Mouse (Mus musculus) stomach, embryonic 15.5 days (tissue): ENCODE data around the gene Hoxb5. TPM values are rescaled to one million over a fixed set of nuclear protein-coding genes. Genes with fewer than 3 reads are reported as not detected.
A peak's percentile ranks its signal among the peaks of the same experiment; 100 is the strongest.

Experiments used
- ATAC-seq: fragments of 200-750 bp; cut with Nextera tagmentation; 2 replicates; pipeline ENCODE4 v1.8.0; 2017; ENCODE audit warnings: low read depth, moderate number of reproducible peaks, moderate TSS enrichment; ENCODE audit not compliant: insufficient read depth, low FRiP score
- H3K27ac ChIP-seq: fragments of 300-500 bp; sonication (generic); 2 replicates; pipeline ENCODE4 v1.5.1; 2015; ENCODE audit warnings: mild to moderate bottlenecking, inconsistent platforms
- H3K27me3 ChIP-seq: fragments of 300-500 bp; sonication (generic); replicated peaks from 2 replicates; pipeline ENCODE4 v1.6.1; 2015; ENCODE audit warnings: inconsistent platforms
- H3K36me3 ChIP-seq: fragments of 300-500 bp; sonication (generic); 2 replicates; pipeline ENCODE4 v1.6.1; 2015; ENCODE audit warnings: inconsistent platforms
- H3K4me1 ChIP-seq: fragments of 300-500 bp; sonication (generic); 2 replicates; pipeline ENCODE4 v1.6.1; 2015; ENCODE audit warnings: inconsistent platforms
- H3K4me2 ChIP-seq: fragments of 300-500 bp; sonication (generic); 2 replicates; pipeline ENCODE4 v1.6.1; 2015; ENCODE audit warnings: mild to moderate bottlenecking, inconsistent platforms
- H3K4me3 ChIP-seq: fragments of 300-500 bp; sonication (generic); replicated peaks from 2 replicates; pipeline ENCODE4 v1.5.1; 2015; ENCODE audit warnings: inconsistent platforms
- H3K9ac ChIP-seq: fragments of 300-500 bp; sonication (generic); 2 replicates; pipeline ENCODE4 v1.6.1; 2015; ENCODE audit warnings: inconsistent platforms
- H3K9me3 ChIP-seq: fragments of 300-500 bp; sonication (generic); 2 replicates; pipeline ENCODE4 v1.6.1; 2016; ENCODE audit warnings: inconsistent platforms
- WGBS: fragments of 180-500 bp; shearing (Covaris S2); methylation state at CpG from one replicate; pipeline ENCODE4 v1.1.7; 2015; 5-methylcytosine and 5-hydroxymethylcytosine counted together
- polyA plus RNA-seq: library from polyadenylated mRNA; unstranded; fragments of >200 nt; fragmentation: Nextera tagmentation; extraction: Ambion mirVana; gene quantifications from 2 replicates; pipeline ENCODE4 v1.2.1, GENCODE M21; 2015

Gene Hoxb5
- polyA plus RNA-seq, 1 experiment from 2014 or later: 17.6 TPM

DNA sequence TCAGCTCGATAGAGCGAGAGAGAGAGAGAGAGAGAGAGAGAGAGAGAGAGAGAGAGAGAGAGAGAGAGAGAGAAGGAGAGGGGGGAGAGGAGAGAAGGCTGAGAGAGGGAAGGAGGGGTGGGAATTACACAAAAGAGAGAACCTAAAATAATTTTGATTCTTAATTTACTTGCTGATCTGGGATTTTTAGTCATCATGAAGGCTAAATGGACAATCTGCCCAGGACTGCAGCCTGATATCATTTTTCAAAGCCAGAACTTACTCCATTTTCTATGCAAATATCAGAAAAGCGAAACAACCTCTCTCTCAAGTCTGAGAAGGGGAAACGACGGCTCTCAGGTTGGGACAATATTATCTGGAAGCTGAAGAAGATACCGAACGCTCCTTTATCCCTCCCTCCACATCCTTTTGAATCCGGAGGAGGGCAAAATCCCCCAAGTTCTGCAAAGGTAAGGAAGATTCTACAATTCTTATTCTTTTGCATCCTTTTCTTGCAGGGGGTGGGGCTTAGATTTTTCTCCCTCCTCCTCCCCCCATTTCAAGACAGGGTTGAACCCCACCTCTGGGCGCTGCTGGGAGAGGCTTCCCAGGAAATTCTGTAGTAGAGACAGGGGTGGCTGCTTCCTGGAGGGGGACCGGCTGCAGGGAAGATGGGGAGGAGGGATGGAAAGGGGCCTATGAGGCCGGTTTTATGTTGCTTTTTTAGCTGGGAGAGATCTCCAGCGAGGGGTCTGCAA lies 10.4 kb upstream of the Hoxb5 start:
- 19% methylated on average over 12 of the region's 12 CpGs for WGBS
- 0 out of 2 replicates have a peak overlapping the region, but pooled peaks have one; percentile 12 for H3K9ac ChIP-seq
- peaks cover 80% of the 10 kb centered on the region for H3K27me3 ChIP-seq
- H3K9me3 ChIP-seq: no peaks in the 10 kb centered on the region
- H3K36me3 ChIP-seq: no peaks in the 10 kb centered on the region
- peak overlapping the region; percentile 7 for H3K27ac ChIP-seq
- H3K4me2 ChIP-seq: peak overlapping the region; percentile 51
- peak overlapping the region; percentile 45 for H3K4me3 ChIP-seq
- peaks cover 6% of the 10 kb centered on the region for H3K4me1 ChIP-seq
- ATAC-seq: no peak

DNA sequence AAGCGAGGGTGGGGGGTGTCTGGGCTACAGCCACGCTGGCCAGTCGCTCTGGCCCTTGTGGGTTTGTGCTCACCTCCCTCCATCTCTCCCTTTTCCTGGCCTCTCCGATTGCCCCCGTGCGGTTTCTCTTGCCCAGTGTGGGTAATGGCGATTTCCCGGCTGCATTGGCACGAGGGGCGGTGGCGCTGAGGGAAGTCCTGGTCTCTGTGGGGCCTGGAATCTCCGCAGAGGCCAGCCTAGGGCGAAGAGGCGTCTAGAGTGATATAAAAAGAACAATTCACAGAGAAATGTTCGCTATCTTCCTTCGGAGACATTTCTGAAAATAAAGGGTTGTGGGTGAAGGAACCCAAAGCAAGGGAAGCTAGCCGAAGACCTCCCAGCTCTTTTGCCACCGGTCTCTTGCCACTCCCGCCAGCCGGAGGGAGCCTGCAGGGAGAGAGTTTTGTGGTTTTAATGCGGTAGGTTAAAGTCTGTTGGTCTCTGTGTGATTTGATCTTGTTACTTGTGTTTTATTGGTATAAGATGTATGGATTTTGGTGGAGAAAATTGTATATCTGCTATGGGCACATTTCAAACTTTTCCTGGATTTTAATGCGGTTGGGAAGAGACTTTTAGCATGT lies 9.7 kb upstream of the Hoxb5 start:
- Histone ChIP-seq H3K4me3 (peak overlapping the region; percentile 45), H3K27ac (peak overlapping the region; percentile 7), H3K9me3 (no peaks in the 10 kb centered on the region), H3K4me2 (peak overlapping the region; percentile 51), H3K4me1 (peaks cover 6% of the 10 kb centered on the region), H3K36me3 (no peaks in the 10 kb centered on the region), H3K27me3 (peaks cover 78% of the 10 kb centered on the region), H3K9ac (0 out of 2 replicates have a peak overlapping the region, but pooled peaks have one; percentile 12)
- no peak for ATAC-seq
- WGBS: 13% methylated on average over 22 of the region's 22 CpGs

DNA sequence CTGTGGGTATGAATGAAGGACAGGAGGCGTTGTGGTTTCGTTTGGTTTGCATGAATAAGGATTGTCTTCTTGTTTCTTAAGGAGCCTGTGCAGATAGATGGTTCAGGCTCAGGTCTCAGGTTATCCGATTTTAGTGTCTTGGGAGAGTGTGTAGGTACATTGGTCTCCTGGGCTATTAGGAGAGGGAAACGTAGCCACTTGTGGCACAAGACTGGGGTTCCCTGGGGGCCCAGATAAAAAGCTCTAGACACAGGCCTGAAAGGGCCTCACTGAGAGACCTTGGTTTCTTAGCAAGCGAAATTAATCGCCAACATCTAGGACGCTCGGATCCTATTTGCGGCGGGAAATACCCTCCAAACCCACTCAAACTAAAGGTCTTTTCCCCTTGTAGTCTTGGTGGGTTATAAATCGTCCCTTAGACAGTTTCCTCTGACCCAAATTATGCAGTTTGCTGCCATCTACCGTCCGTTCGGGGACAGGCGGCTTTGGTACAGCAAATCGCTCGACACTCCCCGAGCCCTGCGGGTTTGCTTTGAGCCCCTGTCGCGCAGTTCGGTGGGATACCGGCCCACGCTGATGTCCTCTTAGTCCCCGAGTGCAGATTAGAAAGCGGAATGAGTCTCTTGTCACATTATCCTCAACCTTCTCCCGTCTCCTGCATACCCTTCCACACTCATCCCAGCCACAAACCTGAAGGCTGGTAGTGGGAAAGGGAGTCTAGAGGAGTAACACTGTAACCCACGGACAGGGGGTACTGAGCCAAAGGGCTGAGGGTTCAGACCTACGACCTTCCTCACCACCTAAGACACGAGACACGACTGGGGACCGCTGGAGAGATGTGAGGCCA lies 8.7 kb upstream of the Hoxb5 start:
- 2% methylated on average over 32 of the region's 32 CpGs for WGBS
- Histone ChIP-seq H3K9me3 (no peaks in the 10 kb centered on the region), H3K9ac (no peak overlapping the region), H3K27me3 (peaks cover 80% of the 10 kb centered on the region), H3K4me2 (peak overlapping the region; percentile 51), H3K36me3 (no peaks in the 10 kb centered on the region), H3K27ac (no peak overlapping the region), H3K4me3 (peak overlapping the region; percentile 45), H3K4me1 (peaks cover 6% of the 10 kb centered on the region)
- no peak for ATAC-seq

DNA sequence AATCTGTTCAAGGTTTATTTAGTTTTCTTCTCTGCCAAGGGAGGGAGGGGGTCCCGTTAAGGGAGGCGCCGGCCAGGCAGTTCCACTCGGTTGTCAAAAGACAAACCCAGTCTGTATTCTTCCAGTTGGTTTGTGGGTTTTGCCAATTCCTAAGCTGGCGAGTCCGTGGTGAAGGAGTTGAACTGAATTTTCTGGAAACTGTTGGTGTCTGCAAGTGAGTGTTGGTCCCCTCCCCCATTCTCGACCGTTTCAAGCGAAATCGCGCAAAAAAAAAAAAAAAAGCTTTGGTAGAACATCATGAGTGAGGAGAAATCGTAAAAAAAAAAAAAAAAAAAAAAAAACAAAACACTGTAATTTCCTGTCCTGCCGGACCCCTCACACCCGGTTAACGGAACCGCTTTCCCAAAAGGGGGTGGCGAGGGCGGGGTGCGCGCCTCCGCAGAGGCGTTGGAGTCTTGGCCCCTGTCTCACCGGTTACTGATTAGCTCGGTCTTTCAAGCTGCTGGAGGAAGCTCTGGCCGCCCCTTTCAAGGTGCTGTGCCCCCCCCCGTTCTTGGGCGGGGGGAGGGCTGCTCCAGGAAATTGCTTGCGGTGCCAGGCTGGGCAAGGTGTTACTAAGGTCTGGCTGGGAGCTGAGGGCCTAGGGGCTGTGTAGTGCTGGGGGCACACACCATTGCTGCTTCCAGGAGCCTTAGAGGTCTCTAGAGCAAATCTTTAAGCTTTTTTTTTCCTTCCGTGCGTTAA lies 7.9 kb upstream of the Hoxb5 start:
- Histone ChIP-seq H3K36me3 (no peaks in the 10 kb centered on the region), H3K4me2 (peak overlapping the region; percentile 51), H3K27ac (peak overlapping the region; percentile 31; the same call in 1 of the 2 replicates), H3K9me3 (no peaks in the 10 kb centered on the region), H3K27me3 (peaks cover 80% of the 10 kb centered on the region), H3K4me3 (peak overlapping the region; percentile 45), H3K4me1 (peaks cover 9% of the 10 kb centered on the region), H3K9ac (no peak overlapping the region; the same call in 1 of the 2 replicates)
- no peak for ATAC-seq
- 2% methylated on average over 30 of the region's 30 CpGs for WGBS

DNA sequence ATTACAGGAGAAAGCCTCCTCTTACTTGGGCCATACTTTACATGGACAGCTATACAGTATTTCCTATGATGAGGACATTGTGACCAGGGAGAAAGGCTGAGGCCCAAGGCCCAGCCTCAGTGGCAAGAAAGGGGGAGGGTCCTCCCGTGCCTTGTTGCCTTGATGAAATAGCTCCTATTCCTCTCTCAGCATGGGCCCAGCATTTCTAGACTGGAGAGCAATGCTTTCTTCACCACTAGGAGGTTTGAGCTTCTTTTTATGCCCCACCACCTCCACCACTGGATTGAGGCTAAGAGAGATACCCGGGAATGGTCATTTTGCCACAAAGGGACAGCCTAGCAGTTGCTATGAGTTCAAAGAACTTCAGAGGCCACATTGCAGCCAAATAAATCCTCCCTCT lies 6.1 kb upstream of the Hoxb5 start:
- WGBS: 41% methylated on average over 2 of the region's 2 CpGs
- H3K27ac ChIP-seq: peak overlapping the region; percentile 44; the same call in 1 of the 2 replicates
- no peaks in the 10 kb centered on the region for H3K36me3 ChIP-seq
- H3K4me2 ChIP-seq: peak overlapping the region; percentile 8; the same call in 1 of the 2 replicates
- peaks cover 79% of the 10 kb centered on the region for H3K27me3 ChIP-seq
- peaks cover 16% of the 10 kb centered on the region for H3K4me1 ChIP-seq
- H3K9me3 ChIP-seq: no peaks in the 10 kb centered on the region
- no peak for ATAC-seq
- no peak overlapping the region for H3K9ac ChIP-seq
- H3K4me3 ChIP-seq: no peak overlapping the region

DNA sequence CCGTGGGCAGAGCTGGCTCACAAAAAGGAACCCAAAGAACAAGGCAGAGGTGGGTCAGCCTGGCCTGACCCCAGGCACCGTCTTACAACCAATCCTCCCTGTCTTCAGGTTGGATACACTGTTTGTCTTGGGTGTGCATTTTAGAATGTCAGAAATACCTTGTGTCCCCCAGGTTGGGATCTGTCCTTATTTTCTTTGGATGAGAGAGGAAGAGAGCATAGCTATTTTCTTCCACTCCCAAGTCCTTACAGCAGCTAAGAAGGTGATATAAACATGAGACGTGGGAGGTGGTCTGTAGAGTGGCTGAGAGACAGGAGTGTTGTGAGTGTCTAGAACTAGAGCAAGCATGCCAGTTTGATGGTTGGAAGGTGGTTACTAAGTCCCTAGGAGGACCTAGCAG lies 5.7 kb upstream of the Hoxb5 start:
- no peak for ATAC-seq
- Histone ChIP-seq H3K9ac (no peak overlapping the region), H3K9me3 (no peaks in the 10 kb centered on the region), H3K4me1 (peaks cover 16% of the 10 kb centered on the region), H3K4me2 (peak overlapping the region; percentile 8; the same call in 1 of the 2 replicates), H3K27me3 (peaks cover 79% of the 10 kb centered on the region), H3K36me3 (no peaks in the 10 kb centered on the region), H3K4me3 (no peak overlapping the region), H3K27ac (peak overlapping the region; percentile 44; the same call in 1 of the 2 replicates)
- WGBS: 23% methylated on average over 3 of the region's 3 CpGs

DNA sequence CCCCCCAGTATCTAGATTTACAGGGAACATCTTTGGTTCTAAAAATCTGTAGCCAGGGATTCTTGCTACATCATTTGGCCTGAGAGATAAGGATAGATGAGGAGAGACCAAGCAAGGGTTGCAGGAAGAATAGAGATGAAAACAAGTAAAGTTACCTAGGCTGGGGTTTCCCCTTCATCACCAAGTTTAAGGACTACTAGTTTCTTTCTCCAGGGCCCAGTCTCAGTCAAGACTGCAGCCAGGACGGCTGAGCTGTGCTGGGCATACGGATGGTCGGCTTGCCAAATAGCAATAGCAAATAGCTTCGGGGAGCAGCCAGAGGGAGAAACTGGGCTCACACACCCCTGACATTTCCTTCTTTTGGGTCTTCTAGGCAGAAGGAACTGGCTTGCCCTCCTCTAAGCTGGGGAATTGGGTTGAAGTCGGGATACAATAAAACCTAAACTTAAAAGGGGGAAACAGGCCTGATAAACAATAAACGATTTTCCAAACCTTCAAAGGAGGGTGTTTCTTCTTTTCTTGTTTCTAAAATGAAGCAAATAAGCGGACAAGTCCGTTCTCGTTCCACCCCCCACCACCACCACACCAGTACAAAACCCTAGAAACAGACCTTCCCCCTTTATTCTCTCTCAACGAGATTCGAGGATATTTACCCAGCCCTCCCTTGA lies 5.0 kb upstream of the Hoxb5 start:
- no peak overlapping the region for H3K27ac ChIP-seq

DNA sequence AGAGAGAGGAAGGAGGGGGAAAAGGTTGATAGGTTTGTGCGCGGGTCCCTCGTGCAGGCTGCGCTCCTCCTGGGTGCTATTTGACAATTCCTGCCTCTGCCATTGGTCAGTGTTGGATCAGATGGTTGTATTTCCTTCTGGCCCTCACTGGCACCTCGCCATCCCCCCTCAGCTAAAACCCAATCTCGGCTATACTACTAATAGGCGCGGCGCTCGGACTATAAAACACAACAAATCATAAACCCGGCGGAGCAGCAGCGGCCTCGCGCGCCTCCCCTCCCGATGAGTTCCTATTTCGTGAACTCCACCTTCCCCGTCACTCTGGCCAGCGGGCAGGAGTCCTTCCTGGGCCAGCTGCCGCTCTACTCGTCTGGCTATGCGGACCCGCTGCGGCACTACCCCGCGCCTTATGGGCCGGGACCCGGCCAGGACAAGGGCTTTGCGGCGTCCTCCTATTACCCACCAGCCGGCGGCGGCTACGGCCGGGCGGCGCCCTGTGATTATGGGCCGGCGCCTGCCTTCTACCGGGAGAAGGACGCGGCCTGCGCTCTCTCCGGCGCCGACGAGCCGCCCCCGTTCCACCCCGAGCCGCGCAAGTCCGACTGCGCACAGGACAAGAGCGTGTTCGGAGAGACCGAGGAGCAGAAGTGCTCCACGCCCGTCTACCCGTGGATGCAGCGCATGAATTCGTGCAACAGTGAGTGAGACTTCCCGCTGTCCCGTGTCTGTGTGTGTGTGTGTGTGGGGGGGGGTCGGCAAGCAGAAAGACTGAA lies 4.1 kb upstream of the Hoxb5 start:
- Histone ChIP-seq H3K4me3 (peak overlapping the region; percentile 53), H3K27ac (peak overlapping the region; percentile 75), H3K9ac (peak overlapping the region; percentile 63), H3K27me3 (peaks cover 67% of the 10 kb centered on the region), H3K36me3 (no peaks in the 10 kb centered on the region), H3K4me2 (peak overlapping the region; percentile 67), H3K9me3 (no peaks in the 10 kb centered on the region), H3K4me1 (peaks cover 22% of the 10 kb centered on the region)
- WGBS: under 1% methylated on average over 66 of the region's 66 CpGs
- no peak for ATAC-seq

More for the DNA sequence above, 5.0 kb upstream of the Hoxb5 start:
- Histone ChIP-seq H3K36me3 (no peaks in the 10 kb centered on the region), H3K4me1 (peaks cover 16% of the 10 kb centered on the region), H3K27me3 (peaks cover 73% of the 10 kb centered on the region), H3K9ac (no peak overlapping the region), H3K9me3 (no peaks in the 10 kb centered on the region), H3K4me2 (peak overlapping the region; percentile 67; the same call in 1 of the 2 replicates), H3K4me3 (no peak overlapping the region; the same call in 1 of the 2 replicates)
- no peak for ATAC-seq
- WGBS: 28% methylated on average over 11 of the region's 11 CpGs

DNA sequence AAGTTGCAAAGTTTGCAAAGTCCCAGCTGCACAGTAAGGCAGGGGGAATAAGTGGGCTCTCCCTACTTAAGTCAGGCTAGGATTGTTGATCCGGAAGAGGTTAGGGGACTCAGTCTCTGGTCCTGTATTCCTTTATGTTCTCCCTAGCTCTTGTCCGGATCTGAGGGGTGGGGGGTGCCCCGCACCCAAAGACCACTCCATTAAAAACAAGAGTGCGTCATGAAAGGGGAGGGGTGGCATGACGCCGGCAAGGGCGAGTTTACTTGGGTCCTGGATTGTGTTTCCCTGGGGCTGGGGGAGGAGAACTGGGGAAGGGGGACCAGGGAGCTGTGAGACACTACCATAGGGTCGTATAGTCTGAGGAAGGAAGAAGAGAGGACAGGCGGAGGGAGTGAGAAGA lies 3.4 kb upstream of the Hoxb5 start:
- peak overlapping the region; percentile 67 for H3K4me2 ChIP-seq
- 7% methylated on average over 9 of the region's 9 CpGs for WGBS
- no peaks in the 10 kb centered on the region for H3K36me3 ChIP-seq
- peak overlapping the region; percentile 63 for H3K9ac ChIP-seq
- ATAC-seq: no peak
- H3K4me1 ChIP-seq: peaks cover 22% of the 10 kb centered on the region
- no peaks in the 10 kb centered on the region for H3K9me3 ChIP-seq
- H3K4me3 ChIP-seq: peak overlapping the region; percentile 53
- H3K27me3 ChIP-seq: peaks cover 65% of the 10 kb centered on the region
- peak overlapping the region; percentile 75; the same call in 1 of the 2 replicates for H3K27ac ChIP-seq

DNA sequence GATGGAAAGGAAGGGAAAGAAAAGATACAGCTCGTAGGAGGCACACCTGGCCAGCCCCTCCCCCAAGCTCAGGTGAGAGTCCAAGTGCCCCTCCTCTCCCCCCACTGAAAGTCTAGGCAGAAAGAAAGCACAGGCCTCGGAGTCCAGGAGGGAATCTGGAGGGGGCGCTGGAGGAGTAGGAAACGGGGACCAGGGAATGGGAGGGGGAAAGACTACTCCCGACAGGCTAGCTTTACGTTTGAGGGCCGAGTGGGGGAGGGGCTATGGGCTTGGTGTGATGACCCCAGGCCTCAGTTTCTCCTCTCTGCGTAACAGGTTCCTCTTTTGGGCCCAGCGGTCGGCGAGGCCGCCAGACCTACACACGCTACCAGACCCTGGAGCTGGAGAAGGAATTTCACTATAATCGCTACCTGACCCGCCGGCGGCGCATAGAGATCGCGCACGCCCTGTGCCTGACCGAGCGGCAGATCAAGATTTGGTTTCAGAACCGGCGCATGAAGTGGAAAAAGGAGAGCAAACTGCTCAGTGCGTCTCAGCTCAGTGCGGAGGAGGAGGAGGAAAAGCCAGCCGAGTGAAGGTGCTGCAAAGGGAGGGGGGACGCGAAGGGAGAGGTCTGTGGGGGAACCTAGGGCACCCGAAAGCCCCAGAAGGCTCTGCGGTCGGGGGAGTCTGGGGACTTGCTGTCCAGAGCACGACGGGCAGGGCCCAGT lies 2.6 kb upstream of the Hoxb5 start:
- H3K36me3 ChIP-seq: no peaks in the 10 kb centered on the region
- H3K4me3 ChIP-seq: peak overlapping the region; percentile 53
- peak overlapping the region; percentile 67 for H3K4me2 ChIP-seq
- WGBS: 4% methylated on average over 35 of the region's 35 CpGs
- H3K9me3 ChIP-seq: no peaks in the 10 kb centered on the region
- ATAC-seq: no peak
- peak overlapping the region; percentile 44; the same call in 1 of the 2 replicates for H3K27ac ChIP-seq
- peaks cover 20% of the 10 kb centered on the region for H3K4me1 ChIP-seq
- peak overlapping the region; percentile 9; the same call in 1 of the 2 replicates for H3K9ac ChIP-seq
- H3K27me3 ChIP-seq: peaks cover 66% of the 10 kb centered on the region
